Mouse (Mus musculus) B cell, adult 2 months (primary cell): ENCODE data around the gene Hmga2.
A peak's percentile ranks its signal among the peaks of the same experiment; 100 is the strongest.

Experiments used
- DNase-seq, 2 experiments: peaks; one replicate each; pipeline ENCODE4 v3.0.0; 2022

Gene Hmga2

DNA sequence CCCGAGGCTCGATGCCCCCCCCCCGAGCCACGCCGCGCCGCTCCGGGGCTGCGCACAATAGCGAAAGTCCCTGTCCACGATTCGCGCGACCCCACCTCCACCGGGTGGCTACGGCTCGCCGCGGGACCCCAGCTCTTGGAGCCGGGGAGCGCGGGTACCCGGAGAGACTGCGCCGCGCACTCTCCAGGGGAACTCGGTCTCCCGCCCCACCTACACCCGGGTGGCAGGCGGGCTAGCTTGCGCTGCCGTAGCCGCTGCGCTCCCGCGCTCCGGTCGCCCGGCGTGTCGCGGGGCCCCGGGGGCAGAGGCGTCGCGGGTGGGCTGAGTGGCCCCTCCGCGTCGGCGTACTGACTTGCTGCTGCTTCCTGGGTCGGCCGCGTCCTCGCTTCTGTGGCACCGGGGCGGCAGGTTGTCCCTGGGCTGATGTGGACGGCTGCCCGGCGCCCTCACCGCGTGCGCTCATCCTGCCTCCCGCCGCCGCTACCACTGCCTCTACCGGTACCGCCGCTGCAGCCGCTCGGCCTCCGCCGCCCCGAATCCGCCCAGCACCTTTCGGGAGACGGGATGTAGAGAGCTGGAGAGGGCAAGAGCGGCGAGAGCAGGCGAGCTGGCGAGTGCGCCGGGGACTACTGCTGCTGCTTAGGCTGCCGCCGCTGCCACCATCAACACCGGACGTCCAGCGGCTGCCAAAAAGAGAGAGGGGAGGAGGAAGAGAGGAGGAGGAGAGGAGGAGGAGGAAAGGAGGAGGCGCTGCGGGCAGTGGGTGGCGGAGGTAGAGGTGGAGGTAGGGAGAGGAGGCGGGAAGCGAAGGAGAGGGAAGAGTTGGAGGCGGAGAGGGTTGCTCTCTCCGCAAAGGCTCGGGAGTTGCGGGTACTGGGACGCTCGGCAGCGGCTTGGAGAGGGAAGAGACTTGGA, at the start of gene Hmga2:
Hmga2 (minus strand) TSS at position 869 of the 915 bp plus-strand sequence.
- peak; percentile 5 to 14 for DNase-seq

DNA sequence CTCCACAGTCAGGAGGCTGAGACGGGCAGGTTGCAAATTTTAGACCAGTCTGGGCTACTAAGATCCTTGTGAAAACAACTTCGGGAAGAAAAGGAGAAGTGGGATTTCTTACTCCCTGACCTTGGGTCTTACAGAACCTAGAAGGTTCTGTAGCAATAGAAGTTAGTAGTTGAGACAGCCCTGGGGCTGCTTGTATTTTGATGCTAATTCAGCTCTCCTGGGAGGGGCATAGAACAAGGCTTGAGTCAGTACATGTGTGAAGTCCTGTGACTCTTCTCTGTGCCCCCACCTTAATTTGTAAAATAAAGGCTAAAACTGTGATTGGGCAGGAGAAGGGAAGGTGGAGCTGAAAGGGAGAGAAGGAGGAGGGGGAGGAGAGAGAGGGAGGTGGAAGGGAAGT, 46.7 kb upstream of the Hmga2 start:
- no peak for DNase-seq

DNA sequence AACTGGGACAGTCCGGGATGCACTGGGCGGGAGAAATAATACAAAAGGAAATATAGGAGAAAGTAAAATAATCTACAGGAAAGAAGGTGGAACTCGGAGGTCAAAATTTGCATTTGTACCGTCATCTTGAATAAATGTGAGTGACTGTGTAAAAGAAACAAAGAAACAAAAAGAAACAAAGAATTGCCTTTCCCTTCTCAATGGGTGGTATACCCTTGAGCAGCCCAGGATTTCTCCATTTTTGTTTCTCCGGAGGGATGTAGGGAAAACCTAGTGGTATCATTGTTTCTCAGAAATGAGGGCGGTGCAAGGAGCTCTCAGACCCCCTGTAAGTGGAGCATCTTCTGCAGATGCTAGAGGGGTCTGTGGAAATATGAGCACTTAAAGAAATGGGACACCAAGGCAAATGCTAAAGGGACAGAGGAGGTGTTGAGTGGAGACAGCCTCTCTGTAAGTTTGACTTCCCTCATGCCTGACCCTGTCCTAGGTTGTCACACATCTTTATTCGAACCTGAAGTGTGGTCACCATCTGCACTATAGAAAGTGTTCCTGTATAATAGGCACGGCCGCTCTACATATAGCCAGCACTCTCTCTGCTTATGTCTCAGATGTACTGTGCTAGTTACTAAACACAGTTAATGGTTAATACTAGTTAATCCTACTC, 45.8 kb upstream of the Hmga2 start:
- no peak for DNase-seq

DNA sequence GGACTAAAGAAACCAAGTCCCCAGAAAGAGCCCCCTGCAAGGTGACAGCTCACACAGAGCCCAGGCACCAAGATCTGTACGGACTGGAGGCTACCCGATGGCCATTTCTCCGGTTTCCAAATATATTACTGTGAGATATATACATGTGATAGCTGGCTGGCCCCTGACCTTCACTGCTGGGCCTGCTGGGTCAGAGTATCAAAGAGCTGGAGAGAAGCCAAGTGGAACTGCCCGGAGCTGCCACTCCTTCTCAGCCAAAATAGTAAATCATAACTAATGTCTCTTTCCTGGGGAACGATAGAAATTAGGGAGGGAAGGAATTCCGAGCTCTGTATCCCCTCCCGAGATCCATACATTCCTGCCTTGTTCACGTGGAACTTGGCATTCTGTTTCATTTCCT, 40.0 kb upstream of the Hmga2 start:
- DNase-seq, result no peak

DNA sequence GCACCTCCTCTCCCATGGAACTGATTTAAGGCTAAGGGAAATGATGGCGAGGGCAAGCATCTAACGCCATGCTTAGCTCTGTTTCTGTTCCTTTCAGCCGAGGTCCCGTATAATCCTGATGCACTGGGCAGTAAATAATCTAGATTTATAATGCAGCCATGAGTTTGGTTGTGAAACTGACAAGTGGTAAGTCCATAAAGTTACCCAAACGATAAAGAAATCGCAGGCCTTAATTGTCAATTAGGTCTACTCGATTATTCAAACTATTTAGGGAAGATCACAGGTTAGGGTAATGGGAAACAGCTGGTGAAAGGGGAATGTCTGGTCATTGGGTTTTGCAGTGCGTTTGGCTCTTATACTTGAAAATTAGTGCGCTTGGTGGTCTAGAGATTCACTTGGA, 37.5 kb upstream of the Hmga2 start:
- no peak for DNase-seq

DNA sequence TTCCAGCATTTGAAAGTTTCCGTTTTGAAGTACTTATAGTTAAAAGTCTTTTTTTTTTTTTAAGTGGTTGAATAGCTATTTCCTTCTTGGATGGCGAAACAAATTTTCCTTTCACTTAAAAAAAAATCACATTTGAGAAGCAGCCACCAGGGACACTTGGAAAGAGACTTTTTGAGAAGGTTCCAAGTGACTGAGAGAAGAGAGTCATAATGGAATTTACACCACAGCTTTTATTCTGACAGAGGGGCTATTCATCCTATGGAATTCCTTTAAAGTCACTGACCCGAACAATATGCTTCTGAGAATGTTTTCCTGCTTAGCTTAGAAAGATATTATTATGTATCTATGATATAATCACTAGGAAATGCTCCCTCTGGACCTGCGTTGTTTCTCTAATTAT, 36.7 kb upstream of the Hmga2 start:
- no peak for DNase-seq

DNA sequence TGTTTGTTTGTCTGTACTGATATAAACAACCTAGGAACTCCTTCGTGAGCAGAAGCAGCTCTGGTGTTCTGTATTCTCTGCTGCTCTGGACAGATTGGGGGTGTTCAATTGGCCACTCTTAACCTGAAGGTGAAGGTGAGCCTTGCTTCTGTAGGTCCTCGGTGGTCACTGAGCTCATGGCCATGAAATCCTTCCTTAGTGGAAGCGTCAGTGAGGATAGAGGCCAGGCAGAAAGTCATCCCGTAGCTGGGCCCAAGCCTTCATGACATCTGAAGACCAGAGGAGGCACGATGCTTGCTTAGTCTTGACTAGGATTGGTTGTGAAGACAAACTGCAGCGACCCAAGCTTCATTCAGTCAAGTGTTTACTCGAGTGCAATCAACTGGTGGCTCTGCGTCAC, 35.9 kb upstream of the Hmga2 start:
- DNase-seq, result no peak

DNA sequence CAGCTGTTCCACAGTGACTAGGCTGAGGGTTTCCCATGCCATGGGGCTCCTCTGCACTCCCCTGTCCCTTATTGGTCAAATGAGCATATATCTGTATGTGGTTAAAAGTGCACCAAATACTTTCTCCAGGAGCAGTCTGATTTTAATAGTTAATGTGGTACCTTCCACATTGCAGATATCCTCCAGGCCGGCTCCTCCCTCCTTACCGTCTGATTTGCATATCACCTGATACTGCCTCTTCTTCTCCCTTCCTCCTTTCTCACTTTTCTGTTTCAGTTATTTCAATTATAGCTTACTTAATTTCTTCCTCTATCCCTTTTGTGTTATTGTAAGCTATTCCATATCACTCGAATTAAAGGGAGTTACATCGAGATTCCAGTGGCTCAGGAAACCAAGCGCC, 27.7 kb upstream of the Hmga2 start:
- peak; percentile 12 to 28 for DNase-seq

DNA sequence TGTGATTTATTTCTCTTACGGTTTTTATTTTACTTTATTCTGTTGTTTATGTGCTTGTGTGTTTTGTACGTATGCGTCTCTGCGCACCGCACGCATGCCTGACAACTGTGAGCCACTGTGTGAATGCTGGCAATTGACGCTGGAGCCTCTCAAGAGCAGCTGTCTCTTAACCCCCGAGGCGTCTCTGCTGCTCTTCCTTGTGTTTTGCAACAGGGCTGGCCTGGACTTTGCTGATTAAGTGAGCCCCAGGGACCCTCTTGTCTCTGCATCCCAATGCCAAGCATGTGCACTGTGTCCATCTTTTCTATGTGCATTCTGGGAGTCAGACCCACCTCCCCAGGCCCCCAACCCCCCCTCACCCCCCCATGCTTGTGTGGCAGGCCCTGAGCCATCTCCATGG, 24.5 kb upstream of the Hmga2 start:
- no peak for DNase-seq

DNA sequence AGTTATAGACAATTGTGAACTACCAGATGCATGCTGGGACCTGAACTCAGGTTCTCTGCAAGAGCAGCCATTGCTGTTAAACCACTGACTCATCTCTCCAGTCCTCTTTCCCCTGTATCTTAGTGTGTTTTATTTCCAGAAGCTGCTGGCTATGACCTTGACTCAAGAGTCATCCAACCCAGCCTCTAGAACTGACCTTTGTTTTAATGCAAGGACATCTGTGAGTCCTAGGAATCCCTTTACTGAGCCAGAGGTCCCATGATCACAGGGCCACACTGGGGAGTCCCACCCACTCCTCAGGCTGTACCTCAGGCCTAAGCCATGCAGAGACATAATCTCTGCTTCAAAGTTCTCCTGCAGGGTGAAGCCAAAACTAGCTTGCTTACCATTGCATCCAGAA, 21.8 kb upstream of the Hmga2 start:
- no peak for DNase-seq

DNA sequence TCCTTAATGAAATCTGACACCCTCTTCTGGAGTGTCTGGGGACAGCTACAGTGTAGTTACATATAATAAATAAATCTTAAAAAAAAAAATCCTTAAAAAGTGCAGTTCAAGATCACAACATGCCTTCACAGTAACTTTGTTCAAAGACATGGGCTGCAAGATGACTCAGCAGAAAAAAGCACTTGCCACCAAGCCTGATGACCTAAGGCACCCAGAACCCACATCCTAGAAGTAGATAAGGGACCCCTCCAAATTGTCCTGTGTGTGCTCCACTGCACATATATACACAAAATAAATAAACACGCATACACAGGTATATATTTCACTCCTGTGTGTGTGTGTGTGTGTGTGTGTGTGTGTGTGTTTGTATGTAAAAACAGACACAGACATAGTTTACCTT, 18.4 kb upstream of the Hmga2 start:
- no peak for DNase-seq

DNA sequence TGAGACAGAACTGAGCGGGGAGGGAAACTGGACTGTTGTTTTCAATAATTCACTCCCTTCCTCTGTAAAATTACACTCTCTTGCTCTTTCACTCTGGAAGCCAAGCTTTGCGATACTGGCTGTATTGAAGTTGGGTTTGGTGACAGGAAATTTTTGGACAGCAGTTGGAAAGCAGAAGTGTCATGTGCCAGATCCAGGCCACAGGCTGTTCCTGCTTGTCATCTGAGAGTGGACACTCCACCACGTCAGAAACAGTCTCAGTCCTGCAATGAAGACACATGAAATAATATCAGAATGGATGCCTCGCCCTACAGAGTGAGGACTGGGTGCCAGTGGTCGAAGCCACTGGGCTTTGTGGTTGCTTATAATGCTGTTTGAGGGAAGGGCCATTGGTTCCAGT, 15.2 kb upstream of the Hmga2 start:
- no peak for DNase-seq

DNA sequence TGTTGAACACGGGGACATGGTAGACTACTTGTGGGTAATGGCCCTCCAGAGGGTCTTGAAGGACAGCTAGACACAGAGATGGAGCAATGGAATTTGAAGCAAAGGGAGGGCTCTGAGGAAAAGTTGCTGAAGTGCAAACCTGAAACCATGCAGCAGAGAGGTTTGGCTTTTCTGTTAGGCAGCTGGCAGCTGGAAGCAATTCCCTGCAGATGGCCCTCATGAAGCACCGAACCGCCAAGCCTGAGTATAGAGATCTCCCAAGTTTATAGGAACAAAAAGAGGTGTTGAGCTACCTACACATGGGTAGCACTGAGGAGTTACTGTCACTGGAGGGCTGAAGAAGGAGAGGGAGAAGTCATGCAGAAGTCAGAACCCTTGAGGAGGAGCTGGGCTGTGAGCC, 13.3 kb upstream of the Hmga2 start:
- no peak for DNase-seq

DNA sequence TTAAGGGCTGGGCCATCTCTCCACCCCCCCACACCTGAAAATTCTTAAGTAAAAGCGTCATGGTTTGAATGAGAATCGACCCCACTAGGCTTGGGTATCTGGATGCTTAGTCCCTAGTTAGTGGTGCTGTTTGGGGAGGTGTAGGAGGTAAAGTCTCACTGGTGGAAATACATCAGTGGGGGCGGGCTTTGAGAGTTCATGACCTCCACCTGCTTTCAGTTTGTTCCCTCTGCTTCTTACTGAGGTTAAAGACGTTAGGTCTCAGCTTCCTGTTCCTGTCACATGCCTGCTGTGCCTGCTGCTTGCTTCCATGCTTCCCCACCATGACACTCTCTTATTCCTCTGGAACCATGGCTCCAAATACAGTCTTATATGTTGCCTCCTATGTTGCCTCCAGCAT, 12.3 kb upstream of the Hmga2 start:
- no peak for DNase-seq

DNA sequence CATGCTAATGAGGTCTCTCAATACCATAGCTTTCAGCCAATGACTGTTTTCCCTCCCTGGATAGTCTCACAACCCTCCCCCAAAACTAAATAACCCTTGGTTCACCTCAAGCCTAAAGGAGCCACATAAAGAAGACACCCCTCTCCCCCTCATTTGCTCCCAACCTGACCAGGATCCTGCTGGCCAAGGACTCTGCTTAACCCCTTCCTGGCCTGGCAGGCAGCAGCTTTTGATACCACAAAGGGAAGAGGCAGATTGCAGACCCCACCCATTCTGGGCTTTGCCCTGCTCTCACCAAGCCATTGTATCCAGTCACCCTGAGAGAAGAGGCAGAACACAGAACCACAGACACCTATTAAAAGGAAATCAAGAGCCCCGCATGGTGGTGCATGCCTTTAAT, 11.6 kb upstream of the Hmga2 start:
- no peak for DNase-seq

DNA sequence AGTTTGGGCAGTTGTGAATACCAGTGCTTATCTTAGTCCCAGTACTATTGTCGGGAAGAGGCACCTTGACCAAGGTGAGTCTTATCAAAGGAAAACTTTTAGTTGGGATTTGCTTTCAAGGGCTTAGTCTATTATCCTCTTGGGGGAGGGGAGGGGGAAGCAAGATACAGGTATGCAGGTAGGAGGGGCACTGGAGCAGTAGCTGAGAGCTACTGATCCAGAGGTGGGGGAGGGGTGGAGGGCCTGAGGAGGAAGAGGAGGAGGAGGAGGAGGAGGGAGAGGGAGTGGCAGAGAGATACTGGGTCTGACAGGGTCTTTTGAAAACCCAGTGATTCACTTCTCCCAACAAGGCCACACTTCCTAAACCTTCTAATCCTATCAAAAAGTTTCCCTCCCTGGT, 9.2 kb upstream of the Hmga2 start:
- DNase-seq, result no peak

DNA sequence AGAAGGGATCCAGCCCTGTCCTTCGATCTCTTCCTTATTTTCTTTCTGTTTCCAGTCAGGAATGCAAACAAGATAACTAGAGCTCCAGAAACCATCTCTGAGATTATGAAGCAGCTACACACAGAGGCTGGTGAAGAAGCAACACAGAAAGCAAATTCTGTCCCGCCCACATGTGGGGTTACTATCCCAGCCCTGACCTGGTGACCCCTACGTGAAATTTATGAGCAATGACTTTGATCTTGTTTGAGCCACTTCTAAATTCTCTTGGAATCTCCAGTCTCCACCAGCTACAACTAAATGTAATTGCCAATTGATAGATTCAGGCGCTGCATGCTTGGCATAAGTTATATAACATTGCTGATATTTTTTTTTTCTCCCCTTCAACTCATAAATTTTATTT, 7.9 kb upstream of the Hmga2 start:
- no peak for DNase-seq

DNA sequence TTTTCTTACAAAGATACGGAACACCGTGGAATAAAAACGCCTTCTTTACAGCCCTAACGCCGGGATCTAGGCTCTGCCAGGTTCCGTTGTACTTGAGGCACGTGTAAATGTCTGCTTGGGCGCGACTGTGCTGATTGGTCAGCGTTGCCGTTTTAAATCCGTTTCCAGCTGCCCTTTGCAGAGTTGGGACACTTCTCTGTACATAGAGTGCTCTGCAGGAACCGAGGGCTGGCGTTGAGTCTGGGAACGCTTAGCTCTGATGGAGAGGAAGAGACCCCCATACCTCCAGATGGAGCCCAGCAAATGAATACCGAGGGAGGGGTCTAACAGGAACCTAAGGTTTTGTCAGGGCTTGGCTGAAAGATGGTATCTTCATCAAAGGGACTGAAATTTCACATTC, 1.9 kb upstream of the Hmga2 start:
- DNase-seq, result no peak

DNA sequence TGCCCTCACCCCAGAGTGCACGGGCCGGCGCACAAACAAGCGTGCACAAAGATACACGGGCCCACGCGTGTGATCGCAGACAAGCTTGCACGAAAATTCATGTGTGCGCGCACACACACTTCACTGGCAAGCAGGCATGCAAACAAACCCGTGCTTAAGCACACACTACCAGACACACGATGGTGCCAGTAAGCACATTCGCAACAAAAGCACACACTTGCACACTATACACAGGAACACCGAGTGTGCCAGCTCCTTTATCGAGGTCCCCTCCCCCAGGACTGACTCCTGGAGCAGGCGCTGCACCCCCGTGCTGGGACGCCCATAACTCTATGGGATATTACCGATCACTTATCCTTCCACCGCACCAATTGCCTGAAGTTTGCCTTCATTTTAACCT, 1.2 kb upstream of the Hmga2 start:
- peak; percentile 4 to 6 for DNase-seq

DNA sequence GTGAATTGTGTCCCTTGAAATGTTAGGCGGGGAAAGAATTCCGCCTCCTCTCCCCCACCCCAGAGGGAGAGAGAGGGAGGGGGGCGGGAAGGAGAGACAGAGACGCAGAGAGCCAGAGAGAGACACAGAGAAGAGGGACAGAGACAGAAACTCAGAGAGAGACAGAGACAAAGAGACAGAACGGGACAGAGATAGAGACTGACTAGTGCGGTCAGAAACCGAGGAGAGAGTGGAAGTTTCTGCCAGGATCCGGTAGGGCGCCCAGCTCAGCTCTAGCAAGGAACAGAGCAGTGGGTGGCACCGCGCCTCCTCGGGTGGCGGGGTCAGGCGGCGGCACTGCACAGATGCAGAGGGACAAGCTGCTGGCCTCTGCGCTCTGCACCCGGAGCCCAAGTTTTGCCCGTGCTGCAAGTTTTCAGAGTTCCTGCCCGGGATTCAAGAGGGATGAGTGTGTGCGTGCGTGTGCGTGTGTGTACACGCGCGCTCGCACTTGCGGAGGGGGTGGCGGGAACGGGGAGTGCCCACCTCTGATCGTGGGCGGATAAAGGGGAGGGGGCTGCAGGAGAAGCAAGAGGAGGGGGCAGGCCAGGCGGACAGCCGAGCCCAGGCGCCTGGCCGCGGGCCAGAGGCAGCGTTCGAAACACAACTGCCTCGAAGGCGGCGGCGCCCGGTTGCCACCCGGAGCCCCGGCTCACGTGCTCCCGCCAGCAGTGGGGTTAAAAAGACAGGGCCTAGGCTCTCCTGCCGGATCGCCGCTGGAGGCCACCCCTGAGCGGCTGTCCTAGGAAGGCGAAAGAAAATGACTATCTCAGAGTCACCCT, 457 bp upstream of the Hmga2 start:
- DNase-seq, result peak; percentile 2 to 17

DNA sequence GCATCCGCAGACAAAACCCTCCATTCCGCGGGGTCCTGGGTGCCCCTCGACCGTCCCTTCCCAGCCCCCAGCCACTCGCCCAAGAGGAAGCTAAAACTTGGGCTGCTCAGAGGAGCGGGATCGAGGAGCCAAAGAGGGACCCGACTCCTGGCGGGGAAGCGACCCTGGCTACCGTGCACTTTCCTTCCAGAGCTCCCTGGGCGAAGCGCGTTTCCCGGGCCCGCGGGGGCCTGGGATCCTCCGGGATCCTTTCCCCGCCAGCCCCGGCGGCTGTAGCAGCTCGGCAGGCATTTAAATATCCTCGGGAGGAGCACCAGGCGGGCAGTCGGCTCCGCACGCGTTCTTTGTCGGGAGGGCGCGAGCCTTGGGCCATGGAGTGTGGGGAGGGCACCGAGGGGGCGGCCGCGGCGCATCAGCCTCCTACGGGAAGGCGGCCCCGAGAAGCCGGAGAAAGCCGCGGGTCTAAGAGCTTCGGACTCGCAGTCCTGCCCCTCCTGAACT, 1.2 kb downstream of the Hmga2 start:
- DNase-seq, result peak; percentile 2 to 10

DNA sequence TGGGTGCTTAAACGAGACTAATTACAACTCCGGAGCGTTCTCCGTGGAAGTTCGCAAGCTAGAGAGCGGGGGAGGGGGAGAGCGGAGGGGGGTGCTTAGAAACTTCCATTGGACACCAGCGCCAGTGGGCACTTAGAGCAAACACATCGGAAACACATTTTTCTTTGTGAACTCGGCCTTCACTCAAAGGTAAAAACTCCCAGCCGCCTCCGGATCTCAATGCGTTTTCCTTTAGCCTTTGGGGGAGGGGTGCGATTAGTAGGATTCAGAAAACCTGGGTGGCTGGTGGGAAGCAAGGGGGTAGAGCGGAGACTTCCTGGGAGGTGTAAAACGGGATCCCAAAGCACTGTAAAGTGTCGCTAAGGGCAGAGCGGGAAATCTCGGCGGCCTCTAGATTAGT, 2.0 kb downstream of the Hmga2 start:
- DNase-seq, result peak; percentile 4 to 6

DNA sequence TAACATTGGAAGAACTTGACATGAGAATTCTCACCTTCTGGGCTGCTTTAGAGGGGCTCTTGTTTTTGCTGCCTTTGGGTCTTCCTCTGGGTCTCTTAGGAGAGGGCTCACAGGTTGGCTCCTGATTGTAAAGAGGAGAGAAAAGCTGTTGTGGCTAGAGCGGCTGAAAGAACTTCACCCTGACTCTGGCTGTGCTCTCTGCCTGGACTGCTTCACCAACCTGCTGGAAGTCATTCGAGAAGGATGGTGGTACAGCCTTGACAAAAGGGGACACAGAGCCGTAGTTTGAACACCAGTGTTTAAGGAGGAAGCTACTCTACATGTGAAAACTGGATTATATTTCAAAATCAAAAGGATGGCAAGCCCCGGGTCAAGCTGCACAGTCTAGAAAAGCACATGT, 3.1 kb downstream of the Hmga2 start:
- DNase-seq, result peak in 1 of 2 experiments; percentile 3
